Mouse (Mus musculus) lung, adult 10 weeks (tissue): ENCODE results near the gene Ppp1r13l. TPM values are rescaled to one million over a fixed set of nuclear protein-coding genes. Genes with fewer than 3 reads are reported as not detected.

Source experiments
- polyA plus RNA-seq: library from polyadenylated mRNA; stranded (reverse); fragments of 350-450 nt; fragmentation: Illumina TruSeq; extraction: RNeasy Lipid Tissue Mini Kit (QIAGEN cat#74804); gene quantifications from one replicate; pipeline ENCODE4 v1.2.3, GENCODE M21; 2014; ENCODE audit warnings: low read depth, low replicate concordance; ENCODE audit not compliant: insufficient read depth

Gene Ppp1r13l
- 2.5 TPM for polyA plus RNA-seq

GRCm38 (mm10) chr7:19359299-19359891, at the start of gene Ppp1r13l, which contains the start of gene Cd3eap:
Ppp1r13l (plus strand) TSS chr7:19359749.
Cd3eap (minus strand) TSS chr7:19359483.

DNA sequence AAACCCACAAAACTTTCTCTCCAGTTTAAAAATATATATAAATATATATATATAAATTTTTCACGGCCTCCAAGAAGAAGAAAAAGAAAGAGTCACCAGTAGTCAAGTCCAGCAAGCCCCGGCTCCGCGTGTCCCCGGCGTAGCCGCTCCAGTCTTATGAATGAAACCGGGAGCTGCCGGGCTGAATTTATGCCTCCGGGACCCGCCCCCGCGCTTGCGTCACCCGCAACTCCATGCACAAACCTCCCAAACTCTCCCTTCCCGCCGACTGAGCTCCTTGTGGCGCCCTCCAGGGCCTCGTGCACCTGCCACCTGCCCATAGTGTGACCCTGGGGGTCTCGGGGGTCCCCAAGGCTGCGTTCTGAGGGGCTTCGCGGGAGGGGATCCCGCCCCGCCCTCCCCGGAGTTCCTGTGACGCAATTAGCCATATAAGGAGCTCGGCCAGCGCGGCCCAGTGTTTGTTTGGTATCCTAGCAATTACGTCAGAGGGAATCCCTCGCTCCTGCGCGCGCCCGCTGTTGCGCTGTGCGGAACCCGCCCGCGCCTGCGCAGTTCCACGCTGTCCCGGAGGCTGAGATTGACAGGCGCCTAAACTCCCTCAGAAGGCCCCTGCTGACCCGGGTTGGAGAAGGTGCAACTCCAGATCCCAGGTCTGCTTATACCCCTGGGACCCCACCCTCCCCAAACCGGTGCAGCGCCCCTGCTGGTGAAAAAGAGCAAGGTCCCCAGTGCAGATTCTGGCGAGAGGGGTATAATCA, 49.5 kb upstream of the Ppp1r13l start, which contains the start of gene Fosb:
Gene Fosb (minus strand): TSS at position 168 of the 758 bp plus-strand sequence.

GRCm38 (mm10) chr7:19344237-19344847, 15.2 kb upstream of the Ppp1r13l start, which contains the start of gene Ercc1:
Ercc1 (plus strand) TSS chr7:19344778.

DNA sequence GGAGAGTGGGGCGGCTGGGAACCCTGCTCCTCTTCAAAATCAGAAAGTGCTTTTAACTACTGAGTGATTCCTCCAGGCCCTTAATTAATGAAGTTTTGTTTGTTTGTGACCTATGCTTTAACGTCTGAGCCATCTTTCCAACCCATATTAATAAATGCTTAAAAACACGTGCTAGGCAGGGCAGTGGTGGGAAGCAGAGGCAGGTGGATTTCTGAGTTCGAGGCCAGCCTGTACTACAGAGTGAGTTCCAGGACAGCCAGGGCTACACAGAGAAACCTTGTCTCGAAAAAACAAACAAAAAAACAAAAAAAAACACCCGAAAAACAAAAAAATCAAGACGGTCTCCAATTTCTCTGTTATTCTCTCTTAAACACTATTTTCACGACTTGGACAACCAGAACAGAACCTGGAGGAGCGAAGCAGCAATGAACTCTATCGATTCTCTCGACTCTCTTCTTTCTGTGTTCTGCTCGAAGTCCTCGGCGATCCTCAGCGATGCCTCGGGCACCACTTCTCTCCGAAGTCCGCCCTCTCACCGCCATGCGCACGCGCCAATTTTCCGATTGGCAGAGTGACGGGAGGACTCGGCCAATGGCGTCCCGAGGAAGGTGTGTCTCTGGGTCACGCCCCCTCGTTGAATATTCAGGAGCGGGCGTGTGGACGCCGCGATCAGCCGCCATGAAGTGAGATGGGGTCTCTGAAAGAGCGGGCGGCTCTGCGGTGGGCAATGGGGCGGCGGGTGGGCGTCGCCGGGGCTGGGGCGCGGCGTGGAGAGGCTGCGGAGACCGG, 22.0 kb downstream of the Ppp1r13l start, which contains the start of gene Ercc2:
Gene Ercc2 (plus strand): TSS at position 634 of the 789 bp plus-strand sequence.

GRCm38 (mm10) chr7:19403731-19404296, 44.3 kb downstream of the Ppp1r13l start, which contains the start of gene Klc3:
Klc3 (minus strand) TSS chr7:19404104.

DNA sequence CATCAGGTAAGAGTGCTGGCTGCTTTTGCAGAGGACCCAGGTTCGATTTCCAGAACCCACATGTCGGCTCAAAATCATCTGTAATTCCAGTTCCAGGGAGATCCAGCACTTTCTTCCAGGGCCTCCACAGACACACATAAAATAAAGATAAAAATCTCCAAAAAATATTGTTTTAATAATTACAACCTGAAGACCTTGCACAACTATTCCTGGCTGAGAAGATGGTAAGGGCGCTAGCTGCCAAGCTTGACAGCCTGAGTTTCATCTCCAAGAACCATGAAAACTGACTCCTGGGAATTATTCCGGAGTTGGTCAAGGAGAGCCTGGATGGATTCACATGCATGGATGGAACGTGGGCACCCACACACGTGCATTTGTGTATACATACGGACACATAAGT, 44.9 kb downstream of the Ppp1r13l start, which contains the start of gene Ckm:
Gene Ckm (plus strand): TSS at position 301 of the 400 bp plus-strand sequence.

Other genes with a start within 250 kb of the Ppp1r13l start
- not detected for gene Gm4969, start 241.4 kb upstream of the Ppp1r13l start, polyA plus RNA-seq
- 5.1 TPM for gene Fbxo46, start 239.9 kb upstream of the Ppp1r13l start, polyA plus RNA-seq
- gene Qpctl, start 210.5 kb upstream of the Ppp1r13l start, polyA plus RNA-seq, result 6.5 TPM
- 65.6 TPM for gene Snrpd2, start 210.0 kb upstream of the Ppp1r13l start, polyA plus RNA-seq
- 0.12 TPM for gene Gipr, start 193.6 kb upstream of the Ppp1r13l start, polyA plus RNA-seq
- 40.3 TPM for gene Eml2, start 183.3 kb upstream of the Ppp1r13l start, polyA plus RNA-seq
- gene Gpr4, start 147.2 kb upstream of the Ppp1r13l start, polyA plus RNA-seq, result 4.3 TPM
- 14.0 TPM for gene Opa3, start 131.4 kb upstream of the Ppp1r13l start, polyA plus RNA-seq
- 88.6 TPM for gene Vasp, start 87.9 kb upstream of the Ppp1r13l start, polyA plus RNA-seq
- gene Ppm1n, start 79.7 kb upstream of the Ppp1r13l start, polyA plus RNA-seq, result not detected
- 22.9 TPM for gene Rtn2, start 77.1 kb upstream of the Ppp1r13l start, polyA plus RNA-seq
- 1.3 TPM for gene Fosb, start 49.7 kb upstream of the Ppp1r13l start, polyA plus RNA-seq
- gene Ercc1, start 15.0 kb upstream of the Ppp1r13l start, polyA plus RNA-seq, result 27.7 TPM
- gene Cd3eap, start 266 bp upstream of the Ppp1r13l start, polyA plus RNA-seq, result 5.7 TPM
- gene Ercc2, start 22.3 kb downstream of the Ppp1r13l start, polyA plus RNA-seq, result 14.0 TPM
- gene Klc3, start 44.4 kb downstream of the Ppp1r13l start, polyA plus RNA-seq, result 7.1 TPM
- 26.2 TPM for gene Ckm, start 45.0 kb downstream of the Ppp1r13l start, polyA plus RNA-seq
- gene Mark4, start 99.1 kb downstream of the Ppp1r13l start, polyA plus RNA-seq, result 9.0 TPM
- 1.3 TPM for gene Exoc3l2, start 103.6 kb downstream of the Ppp1r13l start, polyA plus RNA-seq
- 6.7 TPM for gene Bloc1s3, start 148.6 kb downstream of the Ppp1r13l start, polyA plus RNA-seq
- 58.3 TPM for gene Trappc6a, start 148.6 kb downstream of the Ppp1r13l start, polyA plus RNA-seq
- gene Nkpd1, start 158.1 kb downstream of the Ppp1r13l start, polyA plus RNA-seq, result 0.13 TPM
- gene Ppp1r37, start 203.3 kb downstream of the Ppp1r13l start, polyA plus RNA-seq, result 50.4 TPM
- 1.9 TPM for gene Zfp296, start 217.5 kb downstream of the Ppp1r13l start, polyA plus RNA-seq
- 93.3 TPM for gene Gemin7, start 217.8 kb downstream of the Ppp1r13l start, polyA plus RNA-seq
- gene Clasrp, start 244.7 kb downstream of the Ppp1r13l start, polyA plus RNA-seq, result 17.3 TPM